Mouse (Mus musculus) cortical plate, adult 2 months (tissue): ENCODE results near the gene Spred2.

Experiments used
- CTCF ChIP-seq: fragments of 200-500 bp; IDR thresholded peaks from 2 replicates; pipeline ENCODE4 v1.5.1; 2011; ENCODE audit warnings: mild to moderate bottlenecking, control low read depth, low read length; ENCODE audit not compliant: insufficient read depth; ENCODE audit errors: extremely low read depth
- POLR2A ChIP-seq: fragments of 200-500 bp; IDR thresholded peaks from 2 replicates; pipeline ENCODE4 v1.6.1; 2011; ENCODE audit warnings: mild to moderate bottlenecking, low read length, control low read depth; ENCODE audit not compliant: insufficient read depth; ENCODE audit errors: extremely low read depth

- TF ChIP-seq POLR2A (no peak), CTCF (no peak)
Observed at GRCm38 (mm10) chr11:19924757-19925148, 578 bp downstream of the Spred2 start.
